Mouse (Mus musculus) mouse embryonic stem cell (cell line): Measurements from ENCODE around the gene Fam25c.

ENCODE experiments used
- in situ Hi-C, 2 experiments: fragments of 300-500 bp; cut with MboI; formaldehyde crosslinking; loops; 1 replicate in 1 of 2; 3 replicates in 1 of 2; pipeline ENCODE4 v1.14.3; 2019 to 2020; ENCODE audit warnings: low sequenced_read_pairs in 2 of 2, low pct_unique_long_range_greater_than_20kb in 1 of 2, mixed read lengths in 1 of 2; ENCODE audit not compliant: unreplicated experiment in 1 of 2

Gene Fam25c

DNA sequence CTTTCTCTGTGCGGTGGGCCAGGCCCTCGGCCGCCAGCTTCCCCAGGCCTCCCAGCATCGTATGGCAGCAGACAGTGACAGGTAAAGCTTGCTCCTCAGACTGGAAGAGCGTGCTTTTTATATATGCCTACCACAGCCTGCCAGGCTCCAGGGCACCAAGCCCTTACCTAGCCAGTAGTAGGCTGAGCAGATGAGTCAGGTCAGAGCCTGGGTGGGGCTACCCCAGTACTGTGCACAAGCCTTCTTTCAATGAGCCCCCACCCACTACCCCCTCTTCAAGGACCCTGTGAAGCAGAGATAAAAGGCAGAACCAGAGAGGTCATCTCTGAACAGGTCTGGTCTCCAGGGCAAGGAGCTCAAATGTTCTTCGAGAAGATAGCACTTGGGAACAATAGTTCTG, at the start of gene Fam25c:
Fam25c (minus strand) TSS at position 133 of the 400 bp plus-strand sequence.
- in situ Hi-C loops: no loop called here

DNA sequence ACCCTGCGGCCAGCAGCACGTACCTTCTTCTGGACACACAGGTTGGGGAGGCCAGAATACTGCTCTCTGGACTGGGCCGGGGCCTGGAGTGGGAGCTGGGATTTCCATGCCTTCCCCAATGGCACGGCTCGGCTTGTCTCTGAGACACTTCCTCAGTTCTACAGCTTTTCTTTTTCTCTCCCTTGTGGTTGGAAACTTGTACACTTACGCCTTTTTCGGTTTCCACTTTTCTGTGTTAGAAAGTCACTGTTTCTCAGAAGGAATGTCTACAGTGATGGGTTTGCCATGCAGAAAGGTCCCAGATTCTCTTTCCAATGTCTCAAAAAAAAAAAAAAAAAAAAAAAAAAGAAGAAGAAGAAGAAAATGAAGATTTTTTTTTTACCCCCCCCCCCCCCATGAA, 48.2 kb upstream of the Fam25c start:
- in situ Hi-C loops: loop anchor here (10.0 to 25.0 kb wide), 2 partner anchors 291 to 299 kb away; partner anchors contain the start of gene A630023A22Rik (in 2 of the 2)

DNA sequence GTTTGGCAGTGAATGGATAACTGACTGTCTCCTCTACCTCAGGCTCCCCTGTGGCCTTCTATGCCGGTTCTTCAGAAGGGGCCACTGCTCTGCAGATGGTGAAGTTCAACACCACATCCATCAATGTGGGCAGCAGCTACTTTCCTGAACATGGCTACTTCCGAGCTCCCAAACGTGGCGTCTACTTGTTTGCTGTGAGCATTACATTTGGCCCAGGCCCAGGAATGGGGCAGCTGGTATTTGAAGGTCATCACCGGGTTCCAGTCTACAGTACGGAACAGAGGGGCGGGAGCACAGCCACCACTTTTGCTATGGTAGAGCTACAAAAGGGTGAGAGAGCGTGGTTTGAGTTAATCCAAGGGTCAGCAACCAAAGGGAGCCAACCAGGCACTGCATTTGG, 47.6 kb upstream of the Fam25c start:
- in situ Hi-C loops: loop anchor here (10.0 to 25.0 kb wide), 2 partner anchors 291 to 298 kb away; partner anchors contain the start of gene A630023A22Rik (in 2 of the 2)

DNA sequence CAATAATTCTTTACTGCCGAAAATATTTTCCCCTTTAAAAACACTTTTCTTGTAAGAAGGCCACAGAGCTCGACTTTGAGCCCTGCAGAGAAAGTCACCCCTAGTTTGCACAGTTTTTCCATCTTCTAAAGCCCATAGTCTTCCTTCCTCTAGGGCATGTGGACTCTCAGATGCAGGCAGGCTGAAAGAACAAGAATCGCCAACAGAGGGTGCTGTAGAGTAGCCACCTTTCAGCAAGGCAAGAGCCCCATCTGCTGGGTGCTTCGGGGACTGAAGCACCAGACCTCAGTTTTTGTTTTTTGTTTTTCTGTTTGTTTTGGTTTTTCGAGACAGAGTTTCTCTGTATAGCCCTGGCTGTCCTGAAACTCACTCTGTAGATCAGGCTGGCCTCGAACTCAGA, 45.9 kb upstream of the Fam25c start:
- in situ Hi-C loops: loop anchor here (10.0 to 25.0 kb wide), 2 partner anchors 289 to 296 kb away; partner anchors contain the start of gene A630023A22Rik (in 2 of the 2)

DNA sequence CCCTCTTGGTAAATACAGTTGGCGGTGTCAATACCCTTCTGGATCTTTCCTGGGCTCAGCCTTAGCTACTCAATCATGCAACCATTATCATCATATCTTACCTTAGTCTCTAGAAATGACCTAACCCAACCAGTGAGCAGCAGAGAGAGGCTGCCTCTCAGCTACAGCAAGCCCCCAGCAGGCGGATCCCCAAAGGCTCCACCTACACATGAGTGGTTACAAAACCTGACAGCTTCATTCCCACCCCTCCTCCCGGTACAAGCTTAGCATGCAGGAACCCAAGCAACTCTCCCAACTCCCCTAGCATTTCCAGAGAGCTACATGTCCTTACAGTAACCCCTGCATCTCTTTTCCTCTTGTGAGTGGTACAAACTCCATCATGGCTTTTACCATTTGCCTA, 44.8 kb upstream of the Fam25c start:
- in situ Hi-C loops: loop anchor here (10.0 to 25.0 kb wide), 2 partner anchors 288 to 295 kb away; partner anchors contain the start of gene A630023A22Rik (in 2 of the 2)

DNA sequence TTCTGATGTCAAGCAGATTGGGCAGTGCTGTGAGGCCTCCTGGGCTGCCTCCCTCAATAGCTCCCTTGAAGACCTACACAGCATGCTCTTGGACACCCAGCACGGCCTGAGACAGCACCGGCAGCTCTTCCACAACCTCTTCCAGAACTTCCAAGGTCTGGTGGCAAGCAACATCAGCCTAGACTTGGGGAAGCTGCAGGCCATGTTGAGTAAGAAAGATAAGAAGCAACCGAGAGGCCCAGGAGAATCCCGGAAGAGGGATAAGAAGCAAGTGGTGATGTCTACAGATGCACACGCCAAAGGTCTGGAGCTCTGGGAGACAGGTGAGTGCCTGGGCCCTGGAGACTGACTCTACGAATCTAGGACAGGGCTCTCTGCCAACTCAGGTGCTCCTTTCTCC, 44.1 kb upstream of the Fam25c start:
- in situ Hi-C loops: loop anchor here in 1 of 2 experiments (10.0 kb wide), 1 partner anchor 164 kb away; no protein-coding TSS in a partner anchor

DNA sequence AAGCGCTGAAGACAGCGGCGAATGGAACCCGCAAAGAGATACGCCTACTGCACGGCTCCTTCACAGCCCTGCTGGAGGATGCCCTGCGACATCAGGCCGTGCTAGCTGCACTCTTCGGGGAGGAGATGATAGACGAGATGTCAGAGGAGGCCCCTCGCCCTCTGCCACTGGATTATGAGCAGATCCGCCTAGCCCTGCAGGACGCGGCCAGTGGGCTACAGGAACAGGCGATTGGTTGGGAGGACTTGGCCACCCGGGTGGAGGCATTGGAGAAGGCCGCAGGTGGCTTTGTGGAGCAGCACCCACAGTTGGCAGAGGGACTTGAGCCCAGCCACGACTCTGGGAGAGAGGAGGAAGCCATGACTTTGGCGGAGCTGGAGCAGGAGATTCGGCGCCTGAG, 43.7 kb upstream of the Fam25c start:
- in situ Hi-C loops: loop anchor here in 1 of 2 experiments (10.0 kb wide), 1 partner anchor 164 kb away; no protein-coding TSS in a partner anchor

DNA sequence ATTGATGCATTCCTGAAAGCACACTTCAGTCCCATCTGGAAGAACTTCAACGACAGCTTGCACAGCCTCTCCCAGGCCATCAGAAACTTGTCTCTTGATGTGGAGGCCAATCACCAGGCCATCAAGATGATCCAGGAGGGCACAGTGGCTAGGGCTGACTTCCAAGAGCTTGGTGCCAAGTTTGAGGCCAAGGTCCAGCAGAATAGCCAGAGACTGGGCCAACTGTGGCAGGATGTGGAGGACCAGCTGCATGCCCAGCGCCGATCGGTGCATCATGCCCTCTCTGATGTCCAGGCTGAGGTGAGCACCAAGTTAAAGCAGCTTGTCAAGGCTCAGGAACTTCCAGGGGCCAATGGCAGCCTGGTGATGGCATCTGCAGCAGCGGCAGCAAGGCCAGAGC, 42.6 kb upstream of the Fam25c start:
- in situ Hi-C loops: loop anchor here in 1 of 2 experiments (10.0 kb wide), 1 partner anchor 163 kb away; no protein-coding TSS in a partner anchor

DNA sequence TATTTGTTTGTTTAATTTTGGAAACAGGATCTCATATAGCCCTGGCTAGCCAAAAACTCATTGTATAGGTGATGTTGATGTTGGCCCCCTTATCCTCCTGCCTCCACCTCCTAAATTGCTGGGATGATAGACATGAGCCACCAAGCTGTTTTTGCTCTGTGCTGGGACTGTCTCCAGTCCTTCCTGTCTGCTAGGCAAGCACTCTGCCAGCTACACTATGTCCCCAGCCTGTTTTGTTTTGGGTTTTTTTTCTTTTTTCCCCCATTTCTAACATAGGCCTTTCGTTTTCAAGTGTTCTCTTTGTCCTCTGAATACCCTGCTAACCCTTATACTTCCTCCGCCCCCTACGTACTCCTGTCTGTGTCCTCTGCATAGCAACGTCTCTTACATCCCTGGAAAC, 38.1 kb upstream of the Fam25c start:
- in situ Hi-C loops: loop anchor here in 1 of 2 experiments (10.0 kb wide), 1 partner anchor 158 kb away; no protein-coding TSS in a partner anchor

DNA sequence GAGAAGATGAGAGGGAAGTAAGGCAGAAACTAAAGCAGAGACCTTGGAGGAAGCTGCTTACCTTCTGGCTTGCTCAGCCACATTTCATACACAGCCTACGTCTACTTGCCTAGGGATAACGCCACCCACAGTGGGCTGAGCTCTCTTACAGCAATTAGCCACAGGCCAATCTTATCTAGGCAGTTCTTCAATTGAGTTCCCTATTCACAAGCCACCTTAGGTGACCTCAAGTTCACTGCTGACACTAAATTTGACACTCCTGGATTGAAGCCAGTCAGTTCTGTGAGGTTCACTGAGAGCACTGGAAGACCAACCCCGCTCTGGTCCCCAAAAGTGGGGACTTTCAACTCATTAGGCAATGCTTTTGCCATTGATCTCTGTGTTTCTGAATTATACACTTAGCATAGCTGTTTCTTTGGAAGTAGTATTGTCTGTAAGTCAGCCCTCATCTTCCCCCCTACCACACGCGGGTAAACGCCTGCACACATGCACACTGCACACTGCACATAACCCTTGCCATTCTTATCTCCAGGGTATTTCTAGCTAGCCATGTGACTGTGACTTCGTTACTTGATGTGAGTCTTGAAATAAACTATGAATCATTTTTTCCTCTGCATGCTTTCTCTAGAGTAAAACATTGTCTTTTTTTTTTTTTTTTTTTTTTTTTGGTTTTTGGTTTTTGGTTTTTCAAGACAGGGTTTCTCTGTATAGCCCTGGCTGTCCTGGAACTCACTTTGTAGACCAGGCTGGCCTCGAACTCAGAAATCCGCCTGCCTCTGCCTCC, 27.9 kb upstream of the Fam25c start:
- in situ Hi-C loops: no loop called here

DNA sequence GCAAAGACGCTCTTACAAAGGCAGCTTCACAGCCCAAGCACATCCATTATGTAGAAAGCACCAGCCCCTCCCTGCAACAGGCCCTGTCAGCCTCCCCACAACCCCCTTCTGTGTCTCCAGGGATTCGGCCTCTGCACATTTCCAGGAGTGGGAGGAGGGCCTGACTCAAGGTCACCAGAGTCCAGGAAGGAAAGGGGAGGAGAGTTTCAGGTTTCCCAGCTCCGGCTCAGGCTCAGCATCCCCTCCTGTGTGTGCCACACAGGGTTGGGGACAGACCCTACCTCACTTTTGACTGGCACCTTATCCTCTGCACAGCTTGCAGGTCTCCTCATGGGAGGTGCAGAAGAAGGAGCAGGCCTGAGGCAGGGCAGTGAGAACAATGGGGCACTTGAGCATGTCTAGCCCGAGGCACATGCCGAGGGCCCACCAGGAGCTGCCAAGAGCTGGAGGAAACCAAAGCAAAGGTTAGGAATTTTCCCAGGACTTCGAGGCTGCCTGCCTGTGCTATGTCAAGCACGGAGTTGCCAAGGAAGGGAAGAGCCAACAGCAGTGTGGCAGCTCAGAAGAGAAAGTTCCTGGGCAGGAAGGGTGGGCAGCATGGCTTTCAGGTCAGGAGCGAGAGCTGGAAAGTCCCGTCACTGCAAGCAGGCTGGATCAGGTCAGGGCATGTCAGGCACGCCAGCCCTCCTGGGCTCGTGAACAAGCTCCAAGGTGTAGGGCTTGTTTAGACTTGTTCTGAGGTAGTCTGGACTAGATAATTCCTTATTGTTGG, 23.5 kb upstream of the Fam25c start:
- in situ Hi-C loops: no loop called here

DNA sequence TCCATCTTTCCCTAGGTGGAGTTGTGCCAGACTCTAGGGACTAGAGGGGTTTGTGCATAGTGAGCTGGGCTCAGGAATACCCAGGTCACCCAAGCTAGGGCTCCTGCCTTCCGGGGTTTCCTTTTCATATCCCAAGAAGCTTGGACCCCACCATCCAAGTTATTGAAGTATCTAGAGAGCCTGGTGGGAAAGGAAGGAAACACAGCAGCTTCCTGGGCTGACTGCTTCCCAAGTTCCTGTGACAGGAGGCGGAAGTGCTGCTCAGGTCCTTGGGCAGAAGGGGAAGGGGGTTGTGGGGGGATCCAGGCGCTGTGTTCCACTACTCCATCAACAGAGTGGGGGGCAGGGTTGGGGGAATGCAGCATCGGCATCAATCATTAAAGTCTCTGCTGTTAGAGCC, 21.9 kb upstream of the Fam25c start:
- in situ Hi-C loops: no loop called here

DNA sequence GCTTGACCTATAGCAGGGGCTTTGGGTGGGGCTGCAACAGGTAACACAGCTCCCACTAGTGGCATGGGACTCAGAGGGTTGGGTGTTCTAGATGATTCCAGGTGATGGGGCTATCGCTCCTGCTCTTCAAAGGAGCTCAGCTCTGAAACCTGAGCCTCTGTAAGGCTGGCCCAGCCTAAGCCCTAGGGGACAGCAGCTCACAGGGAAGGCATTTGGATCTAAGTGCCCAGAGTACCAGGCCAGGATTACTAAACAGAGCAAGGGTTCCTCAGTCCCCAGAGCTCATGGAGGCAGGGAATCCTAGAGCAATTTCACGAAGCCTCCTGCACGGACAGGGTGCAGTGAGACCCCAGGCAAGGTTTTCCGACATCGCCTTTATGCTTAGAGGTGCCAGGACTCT, 20.7 kb upstream of the Fam25c start:
- in situ Hi-C loops: no loop called here

DNA sequence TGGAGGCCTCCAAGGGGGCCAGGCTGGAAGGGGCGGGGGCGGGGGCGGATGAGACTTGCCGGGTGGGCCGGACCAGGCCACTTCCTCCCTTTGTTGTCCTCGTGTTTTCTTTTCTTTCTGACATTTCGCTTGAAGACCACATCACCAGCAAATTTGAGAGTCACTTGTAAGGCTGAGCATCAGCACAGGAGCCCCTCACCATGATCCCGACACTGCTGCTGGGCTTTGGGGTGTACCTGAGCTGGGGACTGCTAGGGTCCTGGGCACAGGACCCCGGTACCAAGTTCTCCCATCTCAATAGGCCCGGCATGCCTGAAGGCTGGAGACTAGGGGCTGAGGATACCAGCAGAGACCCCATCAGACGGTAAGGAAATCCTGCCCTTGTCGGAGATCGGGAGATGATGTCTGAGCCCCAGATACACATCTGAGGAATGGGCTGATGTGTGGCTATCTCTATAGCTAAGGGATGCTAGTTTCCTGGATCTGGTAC, 20.2 kb upstream of the Fam25c start, which contains the start of gene Mmrn2:
Mmrn2 (plus strand) TSS at position 51 of the 490 bp plus-strand sequence.
- in situ Hi-C loops: no loop called here

DNA sequence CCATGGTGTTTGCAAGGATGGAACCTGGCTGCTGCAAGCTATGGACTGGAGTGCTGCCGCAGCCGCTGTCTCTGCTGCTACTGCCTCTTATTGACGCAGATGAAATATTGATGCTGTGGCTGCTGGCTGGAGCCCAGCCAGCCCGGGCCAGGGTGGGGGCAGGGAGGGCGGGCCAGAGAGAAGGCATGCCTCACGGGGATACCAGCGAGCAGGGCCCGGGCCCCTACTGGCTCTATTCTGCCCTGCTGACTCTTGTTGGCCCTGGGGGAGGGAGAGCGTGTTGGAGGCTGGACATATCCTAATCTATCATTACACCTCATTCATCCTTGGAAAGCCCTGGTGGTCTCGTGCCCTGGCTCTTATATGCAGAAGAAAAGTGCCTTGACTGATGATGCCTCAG, 19.3 kb upstream of the Fam25c start, which contains the start of gene Sncg:
Sncg (minus strand) TSS at position 213 of the 400 bp plus-strand sequence.
- in situ Hi-C loops: no loop called here

DNA sequence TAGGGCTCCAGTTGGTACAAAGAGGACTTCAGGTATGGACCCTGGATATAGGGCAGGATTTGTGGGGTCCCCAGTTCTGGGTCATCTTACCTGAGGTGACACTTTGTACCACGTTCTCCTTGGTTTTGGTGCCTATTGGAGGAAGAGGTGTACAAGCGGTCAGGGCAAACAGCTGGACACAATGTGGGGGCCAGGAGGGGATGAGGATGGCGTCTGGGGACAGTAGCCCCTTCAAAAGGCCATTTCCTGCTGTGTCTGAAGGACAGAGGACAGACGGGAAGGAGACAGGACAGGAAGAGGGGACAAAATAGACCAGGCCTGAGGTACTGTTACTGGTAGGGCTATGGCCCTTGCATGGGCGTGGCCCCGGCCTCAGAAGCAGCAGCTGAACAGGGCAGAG, 18.3 kb upstream of the Fam25c start:
- in situ Hi-C loops: no loop called here

DNA sequence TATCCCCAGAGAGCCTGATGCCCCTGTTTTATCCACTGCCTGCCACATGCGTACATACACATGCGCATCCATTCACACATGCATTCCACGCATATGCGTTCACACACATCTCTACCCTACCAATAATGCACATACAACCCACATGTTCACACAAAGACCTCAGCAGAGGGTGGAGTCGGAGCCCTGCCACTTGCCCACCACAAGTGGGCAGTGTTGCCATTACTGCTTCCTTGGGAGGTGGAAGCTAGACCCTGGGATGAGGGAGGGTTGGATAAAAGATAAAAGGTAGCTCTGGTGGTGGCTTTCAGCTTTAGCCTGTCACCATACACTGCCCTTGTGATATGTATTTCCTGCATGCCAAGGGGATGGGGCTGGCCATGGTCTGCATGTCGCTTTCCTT, 17.4 kb upstream of the Fam25c start:
- in situ Hi-C loops: no loop called here

DNA sequence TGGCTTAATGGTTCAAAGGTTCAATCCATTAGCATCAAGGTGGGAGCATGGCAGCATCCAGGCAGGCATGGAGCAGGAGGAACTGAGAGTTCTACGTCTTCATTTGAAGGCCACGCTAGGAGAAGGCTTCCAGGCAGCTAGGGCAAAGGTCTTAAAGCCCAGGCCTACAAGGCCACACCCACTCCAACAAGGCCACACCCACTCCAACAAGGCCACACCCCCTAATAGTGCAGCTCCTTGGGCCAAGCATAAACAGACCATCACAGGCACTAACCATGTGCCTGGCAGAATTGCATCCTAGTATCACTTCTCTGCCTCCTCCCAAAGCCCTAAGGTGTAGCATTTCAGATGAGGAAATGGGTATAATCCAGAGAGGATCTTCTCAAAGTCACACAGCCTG, 16.5 kb upstream of the Fam25c start:
- in situ Hi-C loops: no loop called here

DNA sequence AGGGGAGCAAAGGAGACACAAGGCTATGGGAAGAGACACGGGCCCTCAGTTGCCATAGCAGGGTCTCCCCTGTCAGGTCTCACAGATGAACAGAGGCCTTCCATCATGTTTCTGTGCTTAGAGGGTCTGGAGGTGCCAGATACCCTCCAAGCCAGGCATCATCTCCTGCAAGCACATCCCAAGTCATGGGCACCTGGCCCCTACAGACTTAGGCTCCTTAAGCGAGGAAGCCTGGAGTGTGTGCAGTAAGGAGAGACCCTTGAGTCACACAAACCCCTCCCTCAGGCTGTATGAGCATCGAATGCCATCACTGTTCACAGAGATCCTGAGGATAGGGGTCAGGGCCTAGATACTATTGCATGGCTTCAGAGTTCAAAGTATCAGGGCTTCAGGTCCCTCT, 15.7 kb upstream of the Fam25c start:
- in situ Hi-C loops: no loop called here
